9 mouse cellular contexts compared by ENCODE assay signal in genomic region chr13:4776855-4777254, GRCm38 (mm10).
A peak's percentile ranks its signal among the peaks of the same experiment; 100 is the strongest.
DNase-seq lines count a peak whose midpoint lies in the region; ATAC-seq lines count a peak whose summit lies in the region.
"Had no signal": no experiment of that assay in that cellular context is flagged by ENCODE, and none has a peak within 500 bp of the region (broad histone marks: within the 10 kb centered on the region; RNA-seq: fewer than 3 reads in every experiment).

No protein-coding gene starts in this region.

- intact Hi-C loops in heart, postnatal 14 days (cut with DNase I), result loop anchor here (2.0 to 10.0 kb wide), 5 partner anchors 110 to 1028 kb away; no protein-coding TSS in a partner anchor
- intact Hi-C loops in left cerebral cortex, postnatal 4 days (cut with DNase I), result loop anchor here (10.0 kb wide), 2 partner anchors 1088 to 1758 kb away; partner anchors contain the start of gene Klf6

- 44% methylated on average over 4 of the region's 4 CpGs for WGBS in neural tube, embryonic 14.5 days

- peak; percentile 20 to 50 for DNase-seq in cerebellum, postnatal 25 days
- no peak for DNase-seq in cerebellum, adult 9-10 months
- no peak for DNase-seq in neural tube, embryonic 10.5 days (ENCODE audit: extremely low spot score, low spot score)
- peak; percentile 56 for DNase-seq in adrenal gland, postnatal 25 days
- peak; percentile 68 to 78 for DNase-seq in heart, postnatal 14 days
- peak; percentile 38 for DNase-seq in left cerebral cortex, postnatal 4 days
- peak; percentile 64 for DNase-seq in testis, postnatal 10 days (ENCODE audit: low spot score)

- no peak overlapping the region for H3K4me3 ChIP-seq in neural tube, embryonic 14.5 days (ENCODE audit: low read depth, low read length)

- no peaks in the 10 kb centered on the region for H3K36me3 ChIP-seq in neural tube, embryonic 14.5 days (ENCODE audit: control insufficient read depth, insufficient read depth, low read length)
- H3K36me3 ChIP-seq: G1E had no signal

- H3K27ac ChIP-seq in neural tube, embryonic 14.5 days (ENCODE audit: low read depth, low read length), result no peak overlapping the region

- H3K4me2 ChIP-seq in neural tube, embryonic 14.5 days (ENCODE audit: low read depth, low read length), result no peak overlapping the region

- no peaks in the 10 kb centered on the region for H3K27me3 ChIP-seq in neural tube, embryonic 14.5 days (ENCODE audit: control insufficient read depth, insufficient read depth, low read length)

- H3K9me3 ChIP-seq in neural tube, embryonic 14.5 days (ENCODE audit: control insufficient read depth, low read length), result no peaks in the 10 kb centered on the region
- H3K9me3 ChIP-seq: G1E had no signal

- no peaks in the 10 kb centered on the region for H3K4me1 ChIP-seq in neural tube, embryonic 14.5 days (ENCODE audit: control insufficient read depth, insufficient read depth, low read length)

- H3K9ac ChIP-seq in neural tube, embryonic 14.5 days (replicated peaks; ENCODE audit: low read depth, low read length), result no peak overlapping the region

- ATAC-seq in neural tube, embryonic 14.5 days (ENCODE audit: low read depth), result peak; percentile 54; the same call in 1 of the 2 replicates

Comparison
In these comparisons a context has a peak if more than half of its experiments do, and no peak if none do; other contexts are left out.
1. DNase-seq: peak in cerebellum, postnatal 25 days (2 of 2), adrenal gland, postnatal 25 days (single experiment), heart, postnatal 14 days (2 of 2), left cerebral cortex, postnatal 4 days (single experiment) and testis, postnatal 10 days (single experiment); none in cerebellum, adult 9-10 months (single experiment) and neural tube, embryonic 10.5 days (single experiment).